Mouse (Mus musculus) testis, adult 10 weeks (tissue): ENCODE measurements around the gene 2210418O10Rik. TPM values are rescaled to one million over a fixed set of nuclear protein-coding genes. Genes with fewer than 3 reads are reported as not detected.

Experiments
- polyA plus RNA-seq: library from polyadenylated mRNA; stranded (reverse); fragments of 350-450 nt; fragmentation: Illumina TruSeq; extraction: RNeasy Lipid Tissue Mini Kit (QIAGEN cat#74804); gene quantifications from one replicate; pipeline ENCODE4 v1.2.3, GENCODE M21; 2014; ENCODE audit warnings: low read depth, low replicate concordance

2210418O10Rik gene
- 4.0 TPM for polyA plus RNA-seq

GRCm38 (mm10) chr2:176226269-176226668 lies at the start of gene 2210418O10Rik:
Gene 2210418O10Rik (plus strand): TSS chr2:176226569.

Other genes starting within 250 kb of the 2210418O10Rik start
- not detected for gene Gm2004, start 76.7 kb upstream of the 2210418O10Rik start, polyA plus RNA-seq
- not detected for gene Gm11009, start 92.9 kb downstream of the 2210418O10Rik start, polyA plus RNA-seq
- 1.8 TPM for gene Gm14435, start 197.0 kb downstream of the 2210418O10Rik start, polyA plus RNA-seq